ENCODE assay signal across 25 mouse cellular contexts in the genomic region with DNA sequence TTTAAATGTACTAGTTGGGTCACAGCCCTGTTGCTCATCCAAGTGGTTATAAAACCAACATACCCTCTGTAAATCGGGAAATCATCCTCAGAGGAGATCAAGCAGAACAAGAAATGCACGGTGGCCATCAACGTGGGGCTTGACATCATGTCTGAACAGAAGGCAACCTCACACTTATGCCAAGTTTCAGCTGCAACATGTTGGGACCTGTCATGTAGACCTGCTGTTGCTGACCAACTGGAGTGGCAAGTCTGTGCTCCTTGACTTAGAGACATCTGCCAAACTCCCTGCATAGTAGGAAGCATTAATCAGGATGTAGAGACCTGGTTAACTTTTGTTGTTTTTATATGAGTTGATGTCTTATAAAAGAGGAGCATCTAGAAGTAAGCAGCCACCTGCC.
DNase-seq lines count a peak whose midpoint lies in the region; ATAC-seq and TF ChIP-seq lines count a peak whose summit lies in the region.
"Had no signal": no experiment of that assay in that cellular context is flagged by ENCODE, and none has a peak within 500 bp of the region (broad histone marks: within the 10 kb centered on the region; RNA-seq: fewer than 3 reads in every experiment).

No protein-coding gene starts in this region.

- ATAC-seq in hindbrain, embryonic 16.5 days = peak; percentile 56; the same call in 1 of the 2 replicates
- ATAC-seq in hindbrain, embryonic 14.5 days (ENCODE audit: low FRiP score) = no peak
- no peak for ATAC-seq in inflammation-experienced regulatory T-cells, adult 6 months
- ATAC-seq: liver, embryonic 12.5 days; liver, postnatal 0 days had no signal

- TF ChIP-seq POLR2A in brain, embryonic 14.5 days (IDR thresholded peaks at IDR 0.05; ENCODE audit: borderline replicate concordance, extremely low read depth, insufficient read depth, insufficient read length, poor library complexity, severe bottlenecking) = no peak

- 79% methylated on average over 3 of the region's 3 CpGs for WGBS in hindbrain, embryonic 16.5 days
- WGBS in hindbrain, embryonic 14.5 days = 89% methylated on average over 3 of the region's 3 CpGs

- H3K9ac ChIP-seq in hindbrain, embryonic 16.5 days (ENCODE audit: low read depth, low read length) = no peak overlapping the region
- H3K9ac ChIP-seq in hindbrain, embryonic 14.5 days = no peak overlapping the region
- H3K9ac ChIP-seq: heart, embryonic 15.5 days; kidney, embryonic 15.5 days; liver, embryonic 12.5 days; liver, postnatal 0 days; midbrain, embryonic 12.5 days had no signal

- TF ChIP-seq CTCF in brain, embryonic 14.5 days (IDR thresholded peaks at IDR 0.05; ENCODE audit: borderline replicate concordance, extremely low read depth, insufficient read depth, insufficient read length) = no peak

- no peak overlapping the region for H3K27ac ChIP-seq in hindbrain, embryonic 16.5 days (ENCODE audit: low read depth, low read length)
- no peak overlapping the region for H3K27ac ChIP-seq in hindbrain, embryonic 14.5 days
- H3K27ac ChIP-seq: heart, embryonic 10.5 days; heart, embryonic 15.5 days; kidney, embryonic 15.5 days; layer of hippocampus, adult 2 months; left cerebral cortex, adult 2 months; liver, embryonic 12.5 days; midbrain, embryonic 12.5 days had no signal

- H3K4me1 ChIP-seq in hindbrain, embryonic 16.5 days (ENCODE audit: control insufficient read depth, insufficient read depth, low read depth, low read length) = no peaks in the 10 kb centered on the region
- no peaks in the 10 kb centered on the region for H3K4me1 ChIP-seq in hindbrain, embryonic 14.5 days (replicated peaks; ENCODE audit: control insufficient read depth, insufficient read depth, low read length)
- H3K4me1 ChIP-seq: heart, embryonic 10.5 days; heart, embryonic 15.5 days; kidney, embryonic 15.5 days; liver, embryonic 12.5 days; megakaryocyte, embryonic 14.5 days; midbrain, embryonic 12.5 days had no signal

- no peak for DNase-seq in hindbrain, embryonic 14.5 days (ENCODE audit: low spot score)
- peak; percentile 58 for DNase-seq in urinary bladder, postnatal 14 days (ENCODE audit: low spot score)
- DNase-seq in urinary bladder, postnatal 10 days (ENCODE audit: low spot score) = no peak
- DNase-seq in brain, embryonic 14.5 days (ENCODE audit: low read depth) = peak; percentile 33
- DNase-seq in spleen, adult 12 weeks (ENCODE audit: low spot score) = no peak
- DNase-seq: adrenal gland, postnatal 14 days; B cell, adult 2 months; cerebellum, adult 18-20 months; cerebellum, postnatal 36 days; gastrocnemius, postnatal 10 days; heart, adult 11 months; kidney, adult 18-20 months; kidney, postnatal 25 days; liver, postnatal 0 days; lung, postnatal 4 days had no signal

- H3K4me3 ChIP-seq in hindbrain, embryonic 16.5 days (ENCODE audit: low read length) = no peak overlapping the region
- no peak overlapping the region for H3K4me3 ChIP-seq in hindbrain, embryonic 14.5 days (replicated peaks; ENCODE audit: low read length)
- H3K4me3 ChIP-seq: heart, embryonic 10.5 days; heart, embryonic 15.5 days; kidney, embryonic 15.5 days; layer of hippocampus, adult 2 months; left cerebral cortex, adult 2 months; liver, embryonic 12.5 days; megakaryocyte, embryonic 14.5 days; midbrain, embryonic 12.5 days had no signal

- H3K36me3 ChIP-seq in hindbrain, embryonic 16.5 days (ENCODE audit: control insufficient read depth, insufficient read depth, low read length) = no peaks in the 10 kb centered on the region
- H3K36me3 ChIP-seq in hindbrain, embryonic 14.5 days (replicated peaks; ENCODE audit: control insufficient read depth, insufficient read depth) = no peaks in the 10 kb centered on the region
- H3K36me3 ChIP-seq: heart, embryonic 10.5 days; heart, embryonic 15.5 days; kidney, embryonic 15.5 days; liver, embryonic 12.5 days; midbrain, embryonic 12.5 days had no signal

- no peaks in the 10 kb centered on the region for H3K9me3 ChIP-seq in hindbrain, embryonic 16.5 days (ENCODE audit: control insufficient read depth, low read length)
- H3K9me3 ChIP-seq in hindbrain, embryonic 14.5 days (ENCODE audit: control insufficient read depth, low read length) = no peaks in the 10 kb centered on the region
- H3K9me3 ChIP-seq: heart, embryonic 10.5 days; heart, embryonic 15.5 days; kidney, embryonic 15.5 days; liver, embryonic 12.5 days; midbrain, embryonic 12.5 days had no signal

- no peak overlapping the region for H3K4me2 ChIP-seq in hindbrain, embryonic 16.5 days (ENCODE audit: low read length)
- H3K4me2 ChIP-seq in hindbrain, embryonic 14.5 days (replicated peaks) = no peak overlapping the region
- H3K4me2 ChIP-seq: heart, embryonic 15.5 days; kidney, embryonic 15.5 days; liver, embryonic 12.5 days; midbrain, embryonic 12.5 days had no signal

- H3K27me3 ChIP-seq in hindbrain, embryonic 16.5 days (replicated peaks; ENCODE audit: control insufficient read depth, insufficient read depth, low read length) = no peaks in the 10 kb centered on the region
- no peaks in the 10 kb centered on the region for H3K27me3 ChIP-seq in hindbrain, embryonic 14.5 days (ENCODE audit: control insufficient read depth, insufficient read depth, low read length)
- H3K27me3 ChIP-seq: heart, embryonic 15.5 days; kidney, embryonic 15.5 days; liver, embryonic 12.5 days; megakaryocyte, embryonic 14.5 days; midbrain, embryonic 12.5 days had no signal

Comparison
In these comparisons a context has a peak if more than half of its experiments do, and no peak if none do; other contexts are left out.
1. DNase-seq: peak in urinary bladder, postnatal 14 days (single experiment) and brain, embryonic 14.5 days (single experiment); none in hindbrain, embryonic 14.5 days (single experiment), urinary bladder, postnatal 10 days (single experiment) and spleen, adult 12 weeks (single experiment).